Mouse (Mus musculus) liver, adult 2 months (tissue): ENCODE data around the gene Aqp2. TPM values are rescaled to one million over a fixed set of nuclear protein-coding genes. Genes with fewer than 3 reads are reported as not detected.

Experiments
- DNase-seq: peaks from one replicate; pipeline ENCODE4 v3.0.0-alpha.2; 2011; ENCODE audit warnings: low read depth, low spot score; ENCODE audit errors: extremely low read depth
- H3K27ac ChIP-seq: fragments of 200-500 bp; replicated peaks from 2 replicates; pipeline ENCODE4 v1.5.1; 2012; ENCODE audit warnings: low read depth, mild to moderate bottlenecking, control low read depth, inconsistent platforms, low read length; ENCODE audit not compliant: insufficient read depth
- H3K27me3 ChIP-seq: fragments of 200-500 bp; 2 replicates; pipeline ENCODE4 v1.6.1; 2012; ENCODE audit warnings: mild to moderate bottlenecking, moderate library complexity, low read length, inconsistent platforms; ENCODE audit not compliant: control insufficient read depth, insufficient read depth
- H3K36me3 ChIP-seq: fragments of 200-500 bp; 2 replicates; pipeline ENCODE4 v1.6.1; 2012; ENCODE audit warnings: low read length, inconsistent platforms; ENCODE audit not compliant: control insufficient read depth, insufficient read depth
- H3K4me1 ChIP-seq: fragments of 200-500 bp; 2 replicates; pipeline ENCODE4 v1.6.1; 2011; ENCODE audit warnings: low read length; ENCODE audit not compliant: control insufficient read depth, insufficient read depth
- H3K4me3 ChIP-seq: fragments of 200-500 bp; 2 replicates; pipeline ENCODE4 v1.5.1; 2011; ENCODE audit warnings: low read depth, mild to moderate bottlenecking, control low read depth, low read length, moderate library complexity; ENCODE audit not compliant: insufficient read depth
- H3K79me2 ChIP-seq: fragments of 200-500 bp; 2 replicates; pipeline ENCODE4 v1.6.1; 2012; ENCODE audit warnings: inconsistent platforms, mild to moderate bottlenecking, low read length, moderate library complexity; ENCODE audit not compliant: control insufficient read depth, insufficient read depth
- H3K9ac ChIP-seq: fragments of 200-500 bp; 2 replicates; pipeline ENCODE4 v1.6.1; 2012; ENCODE audit warnings: low read depth, mild to moderate bottlenecking, control low read depth, inconsistent platforms, low read length
- CTCF ChIP-seq: fragments of 200-500 bp; IDR thresholded peaks from 2 replicates; pipeline ENCODE4 v1.5.1; 2011; ENCODE audit warnings: low read depth, low read length, control low read depth
- POLR2A ChIP-seq: fragments of 200-500 bp; IDR thresholded peaks from 2 replicates; pipeline ENCODE4 v1.6.1; 2011; ENCODE audit warnings: low read length, control low read depth; ENCODE audit not compliant: insufficient read depth; ENCODE audit errors: extremely low read depth
- WGBS: fragments of 180-500 bp; shearing (Covaris S2); methylation state at CpG from one replicate; pipeline ENCODE4 v1.1.7; 2018; 5-methylcytosine and 5-hydroxymethylcytosine counted together
- polyA plus RNA-seq: library from polyadenylated mRNA; depleted of rRNA; stranded (reverse); fragments of >200 nt; gene quantifications from 2 replicates; pipeline ENCODE4 v1.2.3, GENCODE M21; 2012
- total RNA-seq: library from RNA; depleted of rRNA; stranded (reverse); fragments of >200 nt; gene quantifications from 2 replicates; pipeline ENCODE4 v1.2.3, GENCODE M21; 2014

The Aqp2 gene
- total and polyA plus RNA-seq, 2 experiments: not detected

DNA sequence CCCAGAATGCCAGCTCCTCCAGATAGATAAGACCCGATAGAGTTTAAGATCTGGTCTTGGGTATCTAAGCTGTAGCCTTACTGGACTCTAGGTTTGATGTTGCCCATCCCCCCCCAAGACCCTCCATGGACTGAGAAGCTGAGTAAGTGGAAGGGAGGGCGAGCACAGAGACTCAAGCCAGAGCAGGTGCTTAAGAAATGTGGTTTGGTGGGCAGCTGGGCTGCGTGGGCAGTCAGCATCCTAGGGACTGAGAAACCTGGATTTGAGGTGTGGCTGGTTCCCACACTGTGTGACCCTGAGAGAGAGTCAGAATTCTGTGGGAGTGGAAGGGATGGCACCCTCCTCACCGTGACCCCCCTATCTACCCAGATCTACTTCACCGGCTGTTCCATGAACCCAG, 14.0 kb downstream of the Aqp2 start:
- no peaks in the 10 kb centered on the region for H3K79me2 ChIP-seq
- H3K9ac ChIP-seq: no peak overlapping the region
- no peak for TF ChIP-seq POLR2A
- TF ChIP-seq CTCF: no peak
- no peak for DNase-seq
- 90% methylated on average over 5 of the region's 5 CpGs for WGBS
- no peak overlapping the region for H3K27ac ChIP-seq
- H3K4me3 ChIP-seq: no peak overlapping the region
- peaks cover 12% of the 10 kb centered on the region; the same call in 1 of the 2 replicates for H3K27me3 ChIP-seq
- no peaks in the 10 kb centered on the region for H3K4me1 ChIP-seq
- H3K36me3 ChIP-seq: no peaks in the 10 kb centered on the region

DNA sequence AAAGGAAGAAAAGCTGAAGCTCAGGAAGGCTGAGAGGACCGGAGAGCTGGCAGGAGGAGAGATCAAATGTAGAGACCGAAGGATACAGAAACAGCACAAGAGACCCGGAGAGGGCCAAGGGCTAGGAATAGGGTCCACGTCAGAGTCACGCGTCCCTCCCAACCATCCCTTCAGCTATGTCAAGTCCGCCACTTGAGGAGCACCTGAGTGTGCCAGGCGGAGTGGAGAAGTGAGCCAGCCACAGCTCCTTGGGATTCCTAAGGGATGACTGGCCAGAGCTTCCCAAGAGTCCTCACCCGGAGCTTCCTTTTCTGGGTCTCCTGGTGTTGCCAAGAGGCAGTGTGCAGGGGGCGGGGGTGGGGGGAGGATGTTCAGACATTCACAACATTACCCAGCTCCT, 16.1 kb downstream of the Aqp2 start:
- H3K4me1 ChIP-seq: no peaks in the 10 kb centered on the region
- no peak overlapping the region for H3K9ac ChIP-seq
- WGBS: 78% methylated on average over 10 of the region's 10 CpGs
- no peaks in the 10 kb centered on the region for H3K36me3 ChIP-seq
- TF ChIP-seq CTCF: no peak
- no peak for TF ChIP-seq POLR2A
- no peaks in the 10 kb centered on the region for H3K79me2 ChIP-seq
- no peak overlapping the region for H3K27ac ChIP-seq
- no peak for DNase-seq
- H3K4me3 ChIP-seq: no peak overlapping the region
- peaks cover 12% of the 10 kb centered on the region; the same call in 1 of the 2 replicates for H3K27me3 ChIP-seq

DNA sequence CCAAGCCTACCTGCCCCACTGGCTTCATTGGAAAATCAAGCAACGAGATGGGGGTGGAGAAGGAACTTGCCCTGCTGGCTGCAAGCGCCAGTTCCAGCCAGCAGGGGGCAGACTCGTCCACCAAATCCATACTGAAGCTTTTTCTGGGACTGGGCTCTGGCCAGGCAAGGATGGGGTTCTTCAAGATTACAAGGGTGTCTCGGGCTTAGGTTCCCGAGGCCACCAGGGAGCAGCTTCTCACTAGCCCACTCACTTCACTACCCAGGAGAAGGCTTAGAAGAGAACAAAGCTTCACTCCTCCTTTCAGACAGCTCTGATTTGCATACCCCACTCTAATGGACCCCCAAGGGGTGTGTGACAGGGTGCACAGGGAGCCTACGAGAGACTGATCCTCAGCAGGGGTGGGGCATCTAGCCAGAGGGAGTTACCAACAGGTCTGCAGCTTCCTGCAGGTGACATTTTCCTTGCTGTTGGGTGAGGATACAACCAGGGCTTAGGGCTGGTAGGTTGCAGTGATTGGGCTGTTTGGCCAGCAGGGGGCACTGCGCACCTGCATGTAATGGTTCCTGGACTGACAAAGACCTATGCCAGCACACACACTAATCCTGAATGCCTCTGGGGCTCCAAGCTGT, 17.3 kb downstream of the Aqp2 start:
- H3K9ac ChIP-seq: no peak overlapping the region
- no peaks in the 10 kb centered on the region for H3K79me2 ChIP-seq
- H3K27ac ChIP-seq: no peak overlapping the region
- TF ChIP-seq POLR2A (no peak), CTCF (peak; percentile 98)
- H3K4me3 ChIP-seq: no peak overlapping the region
- 0% methylated on average over 7 of the region's 7 CpGs for WGBS
- peak; percentile 52 for DNase-seq
- no peaks in the 10 kb centered on the region for H3K4me1 ChIP-seq
- 0 out of 2 replicates have a peak, but pooled peaks cover 3% of the 10 kb centered on the region for H3K27me3 ChIP-seq
- H3K36me3 ChIP-seq: no peaks in the 10 kb centered on the region

DNA sequence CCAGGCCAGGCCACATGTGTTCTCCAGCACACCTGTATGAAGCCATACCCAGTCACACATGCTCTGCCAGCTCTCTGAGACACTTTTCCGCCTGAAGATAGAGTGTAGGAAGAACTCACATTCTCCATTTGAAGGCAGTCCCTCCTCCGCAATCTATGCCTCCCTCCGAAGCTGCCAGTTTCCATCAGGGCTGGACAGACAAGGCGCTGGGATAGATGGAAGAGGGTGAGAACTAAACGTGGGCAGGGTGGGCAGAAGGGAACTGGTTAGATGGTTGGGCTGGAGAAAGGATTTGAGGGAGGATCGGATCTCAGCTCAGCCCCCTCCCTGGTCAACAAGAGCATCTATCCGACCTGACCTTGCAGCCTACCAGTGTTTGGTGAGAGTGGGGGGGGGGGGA, 18.0 kb downstream of the Aqp2 start:
- no peak for DNase-seq
- 48% methylated on average over 7 of the region's 7 CpGs for WGBS
- Histone ChIP-seq H3K4me1 (no peaks in the 10 kb centered on the region), H3K79me2 (no peaks in the 10 kb centered on the region), H3K4me3 (no peak overlapping the region), H3K36me3 (no peaks in the 10 kb centered on the region), H3K9ac (no peak overlapping the region), H3K27me3 (no peaks in the 10 kb centered on the region), H3K27ac (no peak overlapping the region)
- TF ChIP-seq POLR2A: no peak
- no peak for TF ChIP-seq CTCF

DNA sequence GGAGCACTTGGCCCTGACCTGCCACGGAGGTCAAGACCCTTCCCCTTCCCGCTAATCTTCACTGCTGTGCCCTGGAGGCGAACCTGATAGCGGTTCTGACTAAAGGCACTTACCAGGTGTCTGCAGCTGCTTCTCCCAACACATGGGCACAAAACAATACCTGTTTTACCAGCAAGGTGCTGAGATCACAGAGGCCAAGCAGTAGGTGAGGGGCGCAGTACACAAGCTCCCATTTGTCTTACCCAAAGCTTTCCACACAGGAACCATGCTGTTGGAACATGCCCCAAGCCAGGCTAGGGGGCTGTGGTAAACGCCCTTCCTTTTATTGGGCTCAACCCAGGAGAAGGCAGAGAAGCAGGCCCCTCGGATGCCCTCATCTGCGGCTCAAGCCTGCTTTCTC, 18.7 kb downstream of the Aqp2 start:
- H3K27ac ChIP-seq: no peak overlapping the region
- H3K27me3 ChIP-seq: no peaks in the 10 kb centered on the region
- no peak for DNase-seq
- 71% methylated on average over 8 of the region's 8 CpGs for WGBS
- TF ChIP-seq POLR2A: no peak
- TF ChIP-seq CTCF: no peak
- H3K9ac ChIP-seq: no peak overlapping the region
- H3K79me2 ChIP-seq: no peaks in the 10 kb centered on the region
- no peaks in the 10 kb centered on the region for H3K4me1 ChIP-seq
- no peaks in the 10 kb centered on the region for H3K36me3 ChIP-seq
- no peak overlapping the region for H3K4me3 ChIP-seq

DNA sequence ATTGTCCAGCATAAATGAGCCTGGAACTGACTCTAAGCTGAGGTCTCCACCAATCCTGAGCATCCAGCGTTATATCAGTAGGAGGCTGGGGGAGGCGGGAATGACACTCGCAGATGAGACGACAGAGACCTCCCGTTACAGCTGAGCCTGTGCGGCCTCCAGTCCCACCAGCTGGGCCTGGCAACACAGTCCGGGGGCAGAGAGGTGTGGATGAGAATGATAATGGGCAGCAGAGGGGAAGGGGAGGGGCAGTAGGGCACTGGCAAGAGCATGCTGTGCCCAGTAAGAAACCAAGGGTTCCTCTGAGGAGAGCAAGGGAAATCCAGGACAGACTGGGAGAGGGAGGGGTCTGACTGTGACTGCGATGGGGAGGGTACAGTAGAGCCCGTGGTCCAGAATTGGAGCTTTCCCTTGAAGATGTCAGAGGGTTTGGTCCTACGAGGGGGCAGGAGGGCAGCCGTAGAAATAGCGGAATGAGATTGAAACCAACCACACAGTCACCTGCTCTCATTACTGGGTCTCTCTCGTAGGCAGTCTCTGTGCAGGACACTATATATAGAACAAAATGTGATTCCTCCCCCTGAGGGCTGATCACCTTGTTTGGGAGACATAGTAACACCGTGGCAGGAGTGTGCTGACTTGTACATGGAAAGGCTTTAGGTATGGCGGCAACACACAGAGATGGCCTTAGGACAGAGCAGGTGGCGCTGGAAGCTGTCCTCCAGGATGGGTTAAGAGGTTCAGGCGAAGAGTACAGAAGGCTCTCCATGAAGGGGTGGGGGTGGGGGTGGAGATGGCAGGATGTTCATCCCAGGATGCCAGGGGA, 20.6 kb downstream of the Aqp2 start:
- H3K27me3 ChIP-seq: no peaks in the 10 kb centered on the region
- no peaks in the 10 kb centered on the region for H3K79me2 ChIP-seq
- DNase-seq: no peak
- WGBS: 71% methylated on average over 17 of the region's 17 CpGs
- H3K36me3 ChIP-seq: no peaks in the 10 kb centered on the region
- no peak overlapping the region for H3K27ac ChIP-seq
- TF ChIP-seq CTCF: no peak
- TF ChIP-seq POLR2A: no peak
- H3K4me1 ChIP-seq: no peaks in the 10 kb centered on the region
- no peak overlapping the region for H3K4me3 ChIP-seq
- no peak overlapping the region for H3K9ac ChIP-seq
